Mouse (Mus musculus): ENCODE data around the gene Rsl1d1.

GRCm38 (mm10) chr16:11174671-11175081, 28.5 kb downstream of the Rsl1d1 start:
- TF ChIP-seq USF1 (IDR thresholded peaks at IDR 0.05; ENCODE audit: low read depth, low read length) (no peak), CTCF (conservative IDR thresholded peaks at IDR 0.05 in 1 of 2, IDR thresholded peaks at IDR 0.05 in 1 of 2; ENCODE audit: low read depth in 2 of 2, low read length in 2 of 2) (peak; percentile 63 to 80), CHD1 (IDR thresholded peaks at IDR 0.05; ENCODE audit: low read depth, low read length) (no peak), NELFE (IDR thresholded peaks at IDR 0.05; ENCODE audit: low read depth, low read length) (no peak), EP300 (IDR thresholded peaks at IDR 0.05; ENCODE audit: low read length) (no peak), POLR2A (IDR thresholded peaks at IDR 0.05; ENCODE audit: low read depth, low read length) (no peak), USF2 (conservative IDR thresholded peaks at IDR 0.05; ENCODE audit: low read depth, low read length) (no peak), MAX (IDR thresholded peaks at IDR 0.05; ENCODE audit: low read length) (no peak)

All from CH12.LX (cell line).